Mouse (Mus musculus) gastrocnemius, postnatal 14 days (tissue): ENCODE data around the gene Ltb. TPM values are rescaled to one million over a fixed set of nuclear protein-coding genes. Genes with fewer than 3 reads are reported as not detected.
"Not testable (repeated sequence)": the region's sequence is repeated elsewhere in the genome, so short reads cannot be mapped to it uniquely, and the experiment has no call there.

Experiments
- DNase-seq: peaks from one replicate; pipeline ENCODE4 v3.0.0; 2021; ENCODE audit warnings: mixed read lengths
- intact Hi-C: fragments of 180-260 bp; cut with DNase I; formaldehyde crosslinking; loops from one replicate; pipeline ENCODE4 v1.15.1; 2025; ENCODE audit warnings: low total_unique reads
- total RNA-seq, 2 experiments: library from RNA; stranded (reverse); gene quantifications; 2 replicates each; pipeline ENCODE4 v1.2.3; 2021

The Ltb gene
- total RNA-seq, 2 experiments from 2014 or later: 0.31 TPM; not detected in 1

DNA sequence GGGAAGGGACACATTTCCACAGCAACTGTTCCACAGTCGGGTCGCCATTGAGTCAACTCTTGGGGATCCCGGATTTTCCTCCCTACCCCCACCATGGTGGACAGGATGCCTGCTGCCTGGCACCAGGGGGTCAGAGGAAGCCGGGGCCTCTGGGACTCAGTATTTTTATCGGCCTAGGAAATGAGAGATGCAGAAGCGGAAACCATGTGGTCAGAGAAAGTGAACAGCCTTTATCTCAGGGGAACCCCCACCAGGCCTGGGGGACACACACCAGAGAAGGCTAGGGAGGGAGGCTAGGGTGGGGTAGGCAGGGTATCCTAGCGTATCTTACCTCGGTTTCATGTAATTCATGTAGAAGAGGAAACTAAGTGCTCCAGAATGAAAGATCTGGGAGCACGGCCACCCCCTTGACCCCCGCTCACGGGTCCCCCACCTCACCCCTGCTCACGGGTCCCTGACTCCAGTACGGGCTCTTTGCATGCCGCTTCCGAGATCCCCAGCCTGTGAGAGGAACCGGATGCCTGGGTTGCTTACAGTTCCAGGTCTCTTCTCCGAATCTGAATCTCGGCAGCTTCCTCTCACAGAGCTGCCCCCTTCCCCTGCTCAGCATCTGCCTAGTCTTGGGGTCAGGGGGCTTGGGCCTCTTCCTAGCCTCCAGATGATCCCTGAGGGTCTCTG is 24.4 kb downstream of the Ltb start:
- DNase-seq: no peak
- intact Hi-C loops: no loop called here

DNA sequence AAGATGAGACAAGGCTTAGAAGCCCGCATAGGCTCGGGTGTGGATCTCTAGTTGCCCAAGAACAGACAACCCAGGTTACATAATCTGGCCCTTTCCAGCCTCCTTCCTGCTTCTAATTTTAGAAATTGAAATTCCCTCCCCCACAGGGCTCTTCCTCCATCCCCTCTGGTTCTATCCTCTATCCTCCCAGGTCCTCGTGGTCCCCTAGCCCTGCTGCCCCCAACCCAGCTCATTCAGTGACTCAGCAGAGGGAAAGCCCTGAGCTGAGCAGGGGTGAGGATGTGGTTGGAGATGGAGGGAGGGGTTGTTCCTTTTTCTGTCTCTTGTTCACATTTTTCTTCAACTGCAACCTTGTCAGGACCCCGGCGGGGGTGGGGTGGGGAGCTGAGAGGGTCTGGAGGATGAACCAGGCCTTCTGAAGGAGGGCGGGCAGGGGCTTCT is 25.4 kb downstream of the Ltb start:
- intact Hi-C loops: no loop called here
- DNase-seq: no peak

DNA sequence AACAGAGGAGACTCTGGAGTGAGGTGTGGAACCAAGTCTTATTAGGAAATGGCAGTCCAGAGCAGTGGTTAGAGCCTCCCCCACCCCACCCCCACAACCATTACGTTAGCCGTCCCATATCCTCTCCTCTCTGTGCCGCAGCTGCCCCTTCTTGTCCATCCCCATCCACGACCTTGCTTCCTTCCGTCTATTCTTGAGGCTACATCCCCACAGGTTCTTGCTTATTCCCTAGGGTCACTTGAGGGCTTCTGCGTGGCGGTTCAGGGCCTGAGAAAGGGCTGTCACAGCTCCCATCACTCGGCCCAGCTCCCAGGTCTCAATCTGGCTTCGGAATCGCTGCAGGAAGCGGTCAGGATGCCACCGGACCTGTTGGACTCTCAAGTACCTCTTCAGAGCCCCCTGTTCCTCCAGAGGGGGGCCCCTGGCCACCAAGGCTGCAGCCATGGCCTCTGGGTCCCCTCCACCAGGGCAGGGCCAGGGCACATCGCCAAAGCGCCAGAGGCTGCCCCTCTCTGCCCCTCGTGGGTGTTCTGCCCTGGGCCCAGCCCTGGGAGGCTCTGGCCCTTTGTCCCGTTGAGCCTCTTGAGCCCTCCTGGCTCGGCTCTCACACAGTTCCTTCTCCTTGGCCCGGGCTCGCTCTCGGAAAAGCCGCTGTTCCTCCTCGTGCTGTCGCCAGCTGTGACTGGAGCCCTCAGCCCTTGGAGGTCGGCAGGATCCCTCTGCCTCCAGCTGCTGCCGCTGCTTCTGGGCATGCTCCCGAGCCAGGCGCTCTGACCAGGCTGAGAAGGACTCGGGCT is 26.1 kb downstream of the Ltb start, which contains the start of gene Gm16181:
Gm16181 (plus strand) TSS at position 679 of the 797 bp plus-strand sequence.
- peak; percentile 59 for DNase-seq

DNA sequence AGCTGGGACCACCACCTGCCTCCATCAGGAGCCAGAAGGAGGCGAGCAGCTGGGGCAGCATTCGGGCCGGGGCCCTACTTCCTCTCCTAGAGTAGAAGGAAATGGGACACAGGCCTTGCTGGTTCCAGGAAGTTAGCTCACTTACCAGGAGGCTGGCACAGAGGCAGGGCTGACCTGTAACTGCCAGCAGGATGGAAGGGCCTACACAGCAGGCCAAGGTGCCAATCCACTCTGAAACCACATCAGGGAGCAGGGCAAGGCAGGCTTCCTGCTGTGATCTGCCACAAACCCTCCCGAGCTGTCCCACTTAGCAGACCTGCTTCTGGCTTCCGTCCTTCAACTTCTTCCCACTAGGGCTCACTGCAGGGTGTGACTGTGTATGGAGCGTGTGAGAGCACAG is 28.1 kb downstream of the Ltb start:
- intact Hi-C loops: no loop called here
- DNase-seq: no peak

More for the DNA sequence above, 26.1 kb downstream of the Ltb start, which contains the start of gene Gm16181:
- intact Hi-C loops: no loop called here

DNA sequence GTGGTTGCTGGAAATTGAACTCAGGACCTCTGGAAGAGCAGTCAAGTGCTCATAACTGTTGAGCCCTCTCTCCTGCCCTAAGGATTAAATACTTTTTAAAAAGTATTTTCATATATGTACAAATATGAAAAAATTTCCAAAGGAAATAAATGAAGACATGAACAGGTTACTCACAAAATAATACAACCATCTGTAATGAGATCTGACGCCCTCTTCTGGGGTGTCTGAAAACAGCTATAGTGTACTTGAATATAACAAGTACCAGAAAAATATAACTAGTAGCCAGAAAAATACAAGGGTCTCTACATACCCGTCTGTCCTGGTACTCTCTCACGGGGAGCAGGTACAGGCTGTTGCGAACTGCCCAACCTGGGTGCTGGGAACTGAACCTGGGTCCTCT is 30.4 kb downstream of the Ltb start:
- no peak for DNase-seq
- intact Hi-C loops: no loop called here

DNA sequence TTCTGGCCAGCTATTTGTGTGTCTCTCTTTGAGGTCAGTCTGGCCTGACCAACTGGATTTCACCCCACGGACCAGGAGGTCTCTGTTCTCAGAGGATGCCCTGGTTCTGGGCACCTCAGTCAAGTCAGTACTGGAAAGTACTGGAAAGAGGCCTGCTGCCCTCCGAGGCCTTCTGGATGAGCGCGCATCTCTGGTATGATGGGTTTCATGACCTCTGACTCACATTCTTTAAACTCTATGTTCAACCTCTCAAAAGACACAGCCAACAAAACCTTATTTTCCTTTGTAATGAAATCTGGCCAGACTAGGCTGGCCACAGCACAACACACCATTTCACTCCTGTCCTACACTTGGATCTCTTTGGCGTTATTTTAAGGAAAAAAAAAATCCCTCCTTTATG is 31.2 kb downstream of the Ltb start:
- DNase-seq: no peak
- intact Hi-C loops: no loop called here

DNA sequence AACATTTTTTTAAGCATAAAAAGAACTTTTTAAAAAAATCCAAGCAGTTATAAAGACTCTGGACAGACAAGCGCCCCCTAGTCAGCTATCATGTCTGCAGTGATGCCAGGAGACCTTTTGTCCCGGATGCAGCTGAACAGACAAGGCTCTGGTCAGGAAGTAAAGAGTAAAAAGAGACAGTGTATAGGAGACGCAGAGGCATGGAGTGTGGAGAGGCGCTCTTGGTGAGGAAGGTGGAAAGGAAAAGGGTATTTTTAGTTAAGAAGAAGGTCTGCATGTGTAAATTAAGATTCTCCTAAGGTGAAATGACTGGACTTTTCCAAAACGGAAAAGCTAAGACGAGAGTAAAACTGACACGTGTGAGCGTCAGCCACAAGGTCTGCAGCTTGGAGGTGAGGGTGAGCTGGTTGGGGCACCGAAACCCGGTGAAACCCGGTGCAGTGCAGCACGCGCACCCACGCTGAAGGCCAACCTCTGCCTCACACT is 32.4 kb downstream of the Ltb start:
- no peak for DNase-seq
- intact Hi-C loops: no loop called here

DNA sequence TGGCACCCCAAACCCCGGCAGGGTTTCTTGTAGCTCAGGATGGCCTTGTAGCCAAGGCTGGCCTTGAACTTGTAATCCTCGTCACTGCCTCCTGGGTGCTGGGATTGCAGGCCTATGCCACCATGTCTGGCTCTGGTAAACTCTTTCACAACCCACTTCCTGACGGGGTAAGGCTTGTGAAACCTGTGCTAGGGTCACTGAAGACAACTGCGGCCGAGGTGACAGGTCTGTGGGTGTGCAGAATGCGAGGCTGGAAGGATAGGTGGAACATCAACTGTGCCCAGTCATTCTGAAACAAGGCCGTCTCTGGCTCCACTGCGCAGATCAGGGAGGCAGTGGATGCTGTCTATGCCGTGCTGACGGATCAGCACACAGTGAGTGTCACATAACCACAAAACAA is 36.8 kb downstream of the Ltb start:
- no peak for DNase-seq
- intact Hi-C loops: loop anchor here (2.0 kb wide), 1 partner anchor 60 kb away; no protein-coding TSS in a partner anchor

DNA sequence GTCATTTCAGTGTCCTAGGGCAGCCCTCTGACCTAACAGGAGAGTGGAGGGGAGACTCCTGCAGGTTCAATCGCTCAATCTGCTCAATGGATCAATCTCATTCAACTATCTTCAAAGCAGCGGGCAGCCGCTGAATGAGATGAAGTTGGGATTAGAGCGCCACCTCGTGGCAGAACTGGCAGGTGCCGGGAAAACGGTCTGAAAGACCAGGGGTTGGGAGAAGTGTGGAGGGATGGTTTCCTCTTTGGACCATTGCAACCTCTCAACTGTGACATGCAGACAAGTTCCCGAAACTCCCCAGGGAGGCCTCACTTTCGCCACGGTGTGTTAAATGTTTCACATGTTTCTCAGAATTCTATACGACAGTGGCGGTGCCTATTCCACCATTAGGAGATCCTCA is 37.8 kb downstream of the Ltb start:
- intact Hi-C loops: loop anchor here (2.0 kb wide), 1 partner anchor 53 kb away; no protein-coding TSS in a partner anchor
- peak; percentile 80 for DNase-seq

DNA sequence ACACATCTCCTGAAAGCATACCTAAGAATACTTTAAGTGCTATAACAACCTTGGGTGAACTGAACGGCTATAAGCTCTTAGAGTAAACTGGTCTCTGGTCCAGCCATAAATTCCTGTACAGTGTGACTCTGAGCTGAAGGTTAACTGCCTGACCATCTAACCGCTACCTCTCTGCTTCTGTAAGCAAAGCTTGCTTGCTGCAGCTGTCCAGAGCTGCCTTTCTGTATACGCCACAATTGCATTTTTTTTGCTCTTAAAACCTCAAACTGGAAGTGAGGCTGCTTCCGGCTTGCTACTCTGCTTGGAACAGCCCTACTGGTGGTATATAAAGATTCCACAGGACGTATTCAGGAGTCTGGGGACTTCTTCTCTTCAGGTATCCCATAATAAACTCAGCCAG is 38.4 kb downstream of the Ltb start:
- intact Hi-C loops: loop anchor here (2.0 kb wide), 1 partner anchor 54 kb away; no protein-coding TSS in a partner anchor
- DNase-seq: no peak

DNA sequence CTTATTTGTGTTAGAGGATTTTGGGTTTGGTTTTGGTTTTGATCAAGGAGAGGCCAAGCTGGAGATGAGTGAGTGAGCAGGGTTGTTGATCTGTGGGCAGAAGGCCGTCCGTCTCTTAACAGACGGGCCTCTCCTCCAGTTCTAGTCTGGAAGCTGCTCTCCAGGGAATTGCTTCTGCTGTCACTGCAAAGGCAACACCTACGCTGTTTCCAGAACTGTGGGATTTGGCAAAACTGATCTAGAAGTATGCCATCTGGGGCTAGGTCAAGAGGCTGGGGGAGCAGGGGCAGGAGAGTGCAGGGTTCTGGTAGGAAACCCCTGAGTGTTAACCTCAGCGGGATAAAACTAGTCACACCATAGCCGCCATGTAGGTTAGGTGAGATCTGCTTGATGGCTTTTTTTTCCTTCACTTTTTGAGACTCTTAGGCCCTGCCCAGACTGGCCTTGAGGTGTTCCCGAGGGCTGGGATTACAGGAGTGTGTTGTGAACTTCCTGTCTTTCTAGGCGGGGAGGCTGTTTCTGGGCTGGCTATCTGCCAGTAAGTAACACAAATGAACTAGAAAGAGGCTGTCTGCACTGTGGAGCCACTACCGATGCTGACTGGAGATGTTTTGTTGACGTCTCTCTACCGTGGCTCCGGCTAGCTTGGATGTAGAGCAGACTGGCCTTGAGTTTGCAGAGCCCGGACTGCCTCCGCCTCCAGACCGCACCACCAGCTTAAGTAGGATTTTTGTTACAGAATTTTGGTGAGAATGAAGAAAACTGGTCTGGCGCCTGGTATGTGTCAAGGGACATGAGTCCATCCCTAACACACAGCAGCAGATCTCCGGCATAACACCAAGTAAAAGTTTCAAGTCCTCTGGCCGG is 39.1 kb downstream of the Ltb start, which contains the start of gene Atp6v1g2:
Atp6v1g2 (plus strand) TSS at position 547 of the 867 bp plus-strand sequence.
- DNase-seq: no peak
- intact Hi-C loops: loop anchor here (2.0 kb wide), 1 partner anchor 55 kb away; no protein-coding TSS in a partner anchor

DNA sequence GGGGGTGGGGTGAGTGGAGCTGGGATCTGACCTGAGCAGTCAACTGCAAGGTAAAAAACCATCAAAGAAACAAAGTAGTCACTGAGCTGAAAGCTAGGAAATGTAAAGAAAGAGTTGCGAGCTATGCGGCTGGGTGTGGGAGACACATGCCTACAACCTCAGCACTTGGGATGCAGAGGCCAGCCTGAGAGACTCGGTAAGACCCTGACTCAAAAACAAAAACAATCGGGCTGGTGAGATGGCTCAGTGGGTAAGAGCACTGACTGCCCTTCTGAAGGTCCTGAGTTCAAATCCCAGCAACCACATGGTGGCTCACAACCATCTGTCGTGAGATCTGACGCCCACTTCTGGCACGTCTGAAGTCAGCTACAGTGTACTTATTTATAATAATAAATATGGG is 39.9 kb downstream of the Ltb start:
- DNase-seq, intact Hi-C loops: not testable (repeated sequence)

DNA sequence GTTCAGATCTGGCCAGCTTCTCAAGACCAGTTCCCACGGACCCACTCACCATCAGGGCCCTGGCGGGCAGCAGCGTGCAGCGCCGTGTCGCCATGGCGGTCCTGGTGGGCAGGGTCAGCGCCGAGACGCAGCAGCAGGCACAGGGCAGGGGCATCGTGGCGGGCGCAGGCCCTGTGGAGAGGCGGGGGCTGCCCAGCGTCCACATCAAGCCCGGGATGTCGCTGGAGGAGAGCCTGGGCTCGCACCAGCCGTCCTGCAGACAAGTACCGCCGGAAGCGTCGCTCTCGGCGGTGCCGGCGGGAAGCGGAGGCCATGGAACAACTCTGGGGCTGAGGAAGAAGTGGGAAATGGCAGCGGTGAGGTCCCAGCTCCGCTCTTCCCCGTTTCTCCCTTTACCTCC is 40.7 kb downstream of the Ltb start:
- intact Hi-C loops: no loop called here
- DNase-seq: no peak

DNA sequence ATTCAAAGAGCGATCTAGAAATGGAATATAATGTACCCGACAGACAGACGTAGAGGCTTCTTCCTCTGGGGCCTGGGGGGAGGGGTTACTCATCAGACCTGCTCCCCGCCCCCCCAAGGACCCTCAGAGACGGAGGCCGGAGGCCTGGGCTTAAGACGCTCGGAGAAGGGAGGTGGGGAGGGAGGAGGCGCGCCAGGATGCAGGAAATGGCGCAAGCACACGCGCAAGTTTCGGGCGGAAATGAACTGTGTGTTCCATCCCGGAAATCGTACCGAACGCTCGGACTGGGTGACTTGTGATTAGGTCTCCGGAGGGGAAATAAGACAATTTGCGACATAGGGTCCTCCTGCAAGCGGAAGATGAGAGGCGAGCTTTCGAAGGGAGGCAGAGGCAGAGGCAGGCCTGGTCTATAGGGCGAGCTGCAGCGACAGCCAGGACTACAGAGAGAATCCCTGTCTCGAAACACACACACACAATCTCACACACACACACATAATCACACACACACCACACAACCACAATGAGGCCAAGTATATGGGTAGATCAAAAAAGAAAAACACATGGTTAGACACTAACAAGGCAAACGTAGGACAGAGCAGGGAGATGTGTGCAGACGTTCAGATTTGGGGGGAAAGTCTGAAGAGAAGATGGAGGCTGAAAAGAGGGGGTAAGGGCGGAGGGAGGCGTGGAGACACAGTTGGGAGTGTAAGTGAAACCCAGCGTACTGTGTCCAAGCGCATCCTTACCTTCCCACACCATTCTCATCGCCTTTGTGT is 41.6 kb downstream of the Ltb start, which contains the start of gene Nfkbil1:
Nfkbil1 (minus strand) TSS at position 179 of the 776 bp plus-strand sequence.
- intact Hi-C loops: no loop called here

DNA sequence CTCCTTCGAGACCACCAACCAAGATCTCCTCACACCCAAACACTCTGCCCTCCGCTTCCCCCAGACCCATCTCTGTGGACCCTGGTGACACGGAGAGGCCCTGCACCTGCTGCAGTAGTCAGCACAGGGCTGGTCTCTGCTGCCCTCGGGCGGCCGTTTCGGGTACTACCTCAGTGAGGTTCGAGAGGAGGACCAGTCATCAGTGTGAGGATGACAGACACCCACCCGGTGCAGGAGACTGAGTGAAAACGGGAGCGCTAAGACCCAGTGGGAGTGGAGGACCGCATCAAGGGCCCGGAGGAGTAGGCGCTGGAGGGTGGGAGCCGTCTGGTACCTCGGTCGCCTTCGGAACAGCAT is 42.1 kb downstream of the Ltb start:
- peak; percentile 95 for DNase-seq
- intact Hi-C loops: no loop called here

More for the DNA sequence above, 41.6 kb downstream of the Ltb start, which contains the start of gene Nfkbil1:
- peak; percentile 90 for DNase-seq

DNA sequence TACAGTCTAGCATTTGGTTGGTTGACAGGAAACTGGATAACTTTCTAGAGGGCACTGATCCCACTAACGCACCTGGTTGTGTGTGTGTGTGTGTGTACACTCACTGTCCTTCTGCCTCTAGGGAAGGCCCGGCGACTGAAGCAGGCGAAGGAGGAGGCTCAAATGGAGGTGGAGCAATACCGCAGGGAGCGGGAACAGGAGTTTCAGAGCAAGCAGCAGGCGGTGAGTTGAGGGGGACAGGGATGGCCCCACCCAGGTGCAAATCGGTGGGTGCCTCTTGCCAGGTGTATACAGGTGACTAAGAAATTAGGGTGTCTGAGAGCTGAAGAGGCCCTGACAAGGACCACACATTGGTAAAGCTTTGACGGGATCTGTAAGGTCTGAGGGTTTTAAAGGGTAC is 42.8 kb downstream of the Ltb start:
- intact Hi-C loops: no loop called here
- DNase-seq: no peak

DNA sequence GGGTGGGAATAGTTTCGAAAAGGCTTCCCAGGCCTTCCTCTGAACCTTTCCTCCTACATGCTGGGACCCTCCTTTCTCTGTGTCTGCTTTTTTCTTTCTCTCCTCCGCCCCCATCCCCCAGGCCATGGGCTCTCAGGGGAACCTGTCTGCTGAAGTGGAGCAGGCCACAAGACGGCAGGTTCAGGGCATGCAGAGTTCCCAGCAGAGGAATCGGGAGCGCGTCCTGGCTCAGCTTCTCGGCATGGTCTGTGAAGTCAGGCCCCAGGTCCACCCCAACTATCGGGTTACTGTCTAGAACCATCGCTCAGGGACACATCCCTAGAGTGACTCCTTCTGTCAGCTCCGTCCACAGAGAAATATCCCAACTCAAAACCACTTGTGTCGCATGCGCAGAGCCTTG is 43.3 kb downstream of the Ltb start:
- DNase-seq: no peak
- intact Hi-C loops: no loop called here

DNA sequence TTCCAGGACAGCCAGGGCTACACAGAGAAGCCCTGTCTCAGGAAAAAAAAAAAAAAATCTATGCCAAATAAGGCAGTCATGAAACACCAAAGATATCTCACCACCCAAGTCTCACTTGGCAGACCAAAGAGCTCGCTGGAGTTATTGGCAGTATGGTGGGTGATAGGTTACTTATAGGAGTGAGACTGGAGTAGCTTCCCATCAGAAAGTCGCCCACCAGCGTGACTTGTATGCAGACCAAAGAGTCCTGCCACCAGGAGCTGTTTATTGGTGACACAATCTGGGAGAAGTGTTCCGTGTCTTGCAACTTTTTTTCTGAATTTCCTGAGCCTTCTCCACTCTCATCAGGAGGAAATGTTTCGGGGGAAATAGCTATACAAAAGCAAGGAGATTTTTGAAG is 45.5 kb downstream of the Ltb start:
- DNase-seq: no peak
- intact Hi-C loops: no loop called here
